Mouse (Mus musculus) layer of hippocampus, adult 8-10 months (tissue): ENCODE measurements around the gene Lmntd2. TPM values are rescaled to one million over a fixed set of nuclear protein-coding genes. Genes with fewer than 3 reads are reported as not detected.

ENCODE experiments used
- DNase-seq, 2 experiments: peaks; one replicate each; pipeline ENCODE4 v3.0.0; 2022; ENCODE audit warnings: low spot score in 2 of 2
- microRNA-seq, 2 experiments: library from miRNA; unstranded; fragments of <30 nt; microRNA quantifications; one replicate each; pipeline ENCODE4 v1.2.0; 2022
- total RNA-seq, 4 experiments: library from RNA; stranded (reverse); gene quantifications; 2 replicates each; pipeline ENCODE4 v1.2.4; 2022

The Lmntd2 gene
- total RNA-seq, 4 experiments from 2014 or later = not detected

DNA sequence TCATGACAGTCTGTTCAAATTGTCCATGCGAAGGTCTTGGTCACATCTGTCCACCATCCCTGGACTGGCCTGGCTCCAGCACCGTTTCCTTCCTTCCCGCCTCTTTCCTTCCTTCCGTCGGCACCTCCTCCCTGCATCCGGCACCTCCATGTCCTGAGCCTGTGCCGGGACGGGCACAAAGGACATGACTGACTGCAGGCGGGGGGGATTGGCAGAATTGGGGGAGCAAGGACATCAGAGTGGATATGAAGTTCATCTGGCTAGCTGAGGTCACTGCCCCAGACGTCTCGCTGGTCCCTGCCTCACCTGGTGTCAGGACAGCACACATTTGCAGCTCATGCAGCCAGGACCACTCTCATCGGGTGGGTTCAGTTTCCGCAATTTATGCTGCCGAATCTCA lies 22.8 kb downstream of the Lmntd2 start:
- no peak for DNase-seq

DNA sequence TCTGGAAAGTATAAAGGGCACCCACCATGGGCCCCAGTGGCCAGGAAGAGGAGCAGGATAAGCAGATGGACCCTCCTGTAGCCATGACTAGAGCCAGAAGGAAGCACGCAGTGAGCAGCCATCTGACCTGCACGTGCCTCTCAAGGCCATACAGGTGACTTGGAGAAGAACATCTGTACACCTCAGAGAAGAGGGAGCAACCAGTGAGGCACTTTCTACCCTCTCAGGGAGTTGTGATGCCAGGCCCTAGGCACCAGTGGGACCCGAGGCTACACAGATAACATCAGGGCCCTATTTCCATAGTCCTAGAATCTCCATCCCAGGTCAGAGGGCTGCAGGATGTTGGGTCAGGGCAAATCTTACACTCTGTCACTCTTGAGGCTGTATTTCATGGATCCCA lies 23.7 kb downstream of the Lmntd2 start:
- DNase-seq = no peak

- DNase-seq = no peak
Measured at GRCm38 (mm10) chr7:141188733-141189132, 25.1 kb downstream of the Lmntd2 start.

GRCm38 (mm10) chr7:141188194-141188593 lies 25.7 kb downstream of the Lmntd2 start:
- no peak for DNase-seq

DNA sequence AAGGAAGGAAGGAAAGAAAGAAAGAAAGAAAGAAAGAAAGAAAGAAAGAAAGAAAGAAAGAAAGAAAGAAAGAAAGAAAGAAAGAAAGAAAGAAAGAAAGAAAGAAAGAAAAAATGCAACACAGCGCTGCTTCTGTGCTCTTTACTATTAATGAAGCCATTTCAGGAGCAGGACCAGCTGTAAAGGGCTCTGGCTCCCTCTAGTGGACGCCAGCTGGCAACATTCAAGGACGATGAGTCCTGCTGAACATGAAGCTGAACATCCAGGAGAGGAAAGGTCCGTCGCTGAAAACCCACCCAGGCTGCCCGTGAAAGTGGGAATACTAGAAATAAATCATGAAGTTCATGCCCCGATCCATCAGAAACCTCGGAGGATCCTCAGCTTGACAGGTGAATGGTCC lies 37.7 kb downstream of the Lmntd2 start:
- DNase-seq = peak; percentile 81 to 94

DNA sequence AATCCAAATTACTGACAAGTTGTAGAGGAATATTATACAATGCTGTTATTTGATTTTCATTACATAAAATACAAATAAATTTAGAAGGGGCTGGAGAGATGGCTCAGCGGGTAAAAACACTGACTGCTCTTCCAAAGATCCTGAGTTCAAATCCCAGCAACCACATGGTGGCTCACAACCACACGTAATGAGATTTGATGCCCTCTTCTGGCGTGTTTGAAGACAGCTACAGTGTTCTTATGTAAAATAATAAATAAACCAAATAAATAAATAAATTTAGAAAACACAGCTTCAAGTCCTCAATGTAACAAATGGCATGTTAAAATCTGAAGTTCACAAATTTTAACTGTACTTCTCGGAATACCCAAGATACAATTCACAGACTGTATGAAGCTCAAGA lies 38.8 kb downstream of the Lmntd2 start:
- DNase-seq = no peak

- DNase-seq = no peak
Measured at GRCm38 (mm10) chr7:141173323-141173850, 40.5 kb downstream of the Lmntd2 start.

DNA sequence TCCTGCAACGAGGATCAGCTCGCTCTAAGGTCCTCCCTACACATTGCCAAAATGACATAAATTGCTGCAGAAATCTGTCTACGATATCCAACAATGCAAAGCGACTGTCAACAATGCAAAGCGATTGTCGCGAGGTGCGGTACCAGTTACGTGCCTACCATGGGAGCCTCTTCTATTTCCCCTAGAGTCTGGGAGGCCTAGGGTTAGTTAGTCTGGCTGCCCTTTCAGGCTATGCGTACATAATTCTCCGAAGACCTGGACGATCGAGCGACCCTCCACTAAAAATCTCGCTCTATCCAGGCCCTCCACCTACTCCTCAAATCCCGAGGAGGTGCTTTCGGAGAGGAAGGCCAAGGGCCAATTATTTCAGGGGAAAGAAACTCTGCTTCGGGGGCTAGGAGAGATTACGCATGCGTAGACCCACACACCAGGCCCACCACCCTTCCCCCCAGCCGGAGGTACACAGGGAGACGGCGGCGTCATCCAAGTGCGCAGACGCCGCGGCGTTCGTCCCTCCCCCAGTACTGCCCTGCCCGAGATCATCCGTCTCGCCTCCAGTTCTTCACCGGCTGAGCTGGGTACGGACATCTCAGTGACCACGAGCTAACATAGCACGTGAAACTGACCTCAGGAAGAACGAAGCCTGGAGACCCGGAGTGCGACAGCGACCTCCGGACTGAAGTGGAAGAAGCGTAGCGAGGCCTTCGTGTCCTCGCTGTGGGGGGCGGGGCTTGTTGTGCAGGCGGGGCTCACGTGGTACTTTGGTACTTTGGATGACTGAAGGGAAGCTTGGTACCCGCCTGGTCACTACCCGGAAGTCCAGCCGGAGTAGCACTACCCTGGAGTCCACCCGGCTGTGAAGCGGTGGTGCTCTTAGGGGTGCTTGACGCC lies 41.5 kb downstream of the Lmntd2 start, which contains the start of gene Rnh1:
TSS of gene Rnh1 (minus strand) at position 742 of the 891 bp plus-strand sequence.
- peak; percentile 90 to 92 for DNase-seq

GRCm38 (mm10) chr7:141169866-141170265 lies 44.0 kb downstream of the Lmntd2 start:
- DNase-seq = no peak

GRCm38 (mm10) chr7:141169300-141169699 lies 44.6 kb downstream of the Lmntd2 start:
- no peak for DNase-seq

DNA sequence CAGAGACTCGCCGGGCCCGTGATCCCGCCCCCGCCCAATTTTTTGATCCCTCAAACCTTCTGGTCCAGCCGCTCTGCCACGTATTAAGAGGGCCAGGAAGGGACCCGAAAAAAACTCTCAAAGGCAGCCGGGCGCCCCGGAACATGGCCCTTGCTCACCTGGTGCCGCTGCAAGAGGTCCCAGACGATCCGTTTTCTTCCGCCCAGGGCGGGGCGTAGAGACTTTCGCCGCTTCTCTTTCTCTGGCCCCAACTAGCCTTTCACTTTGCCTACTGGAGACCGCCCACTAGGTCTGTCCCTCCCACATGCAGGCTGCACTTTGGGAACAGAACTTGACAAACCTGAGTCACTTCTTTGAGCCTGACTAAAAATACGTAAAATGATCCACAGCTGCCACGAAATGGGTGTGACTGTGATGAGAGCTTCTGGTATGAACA lies 45.3 kb downstream of the Lmntd2 start:
- no peak for DNase-seq

DNA sequence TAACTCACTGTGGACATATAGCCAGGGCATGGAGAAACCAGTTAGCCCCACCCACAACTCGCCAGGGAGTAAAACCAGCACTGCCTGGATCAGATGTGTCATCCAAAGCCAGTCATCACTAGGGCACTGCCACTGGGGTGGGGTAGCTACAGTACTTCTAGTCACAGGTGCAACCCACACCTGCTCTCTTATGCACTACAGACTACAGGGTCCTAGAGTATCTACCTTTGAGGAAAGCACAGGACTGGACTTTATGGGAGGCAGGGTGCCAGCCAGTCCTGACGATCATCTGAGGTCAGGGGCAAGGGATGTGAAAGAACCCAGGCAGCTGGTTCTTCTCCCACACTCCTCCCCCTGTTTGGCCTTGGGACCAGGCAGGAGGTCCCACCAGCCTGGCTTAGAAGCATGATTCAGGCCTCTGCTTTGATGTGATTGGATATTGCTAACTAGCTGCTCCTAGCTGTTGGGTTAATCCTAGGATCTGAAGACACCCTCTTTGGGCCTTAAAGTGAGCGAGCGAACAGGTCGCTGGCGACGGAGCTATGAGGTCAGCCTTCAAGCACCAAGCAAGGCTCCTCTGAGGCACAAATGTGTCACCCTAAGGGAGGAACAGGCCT lies 45.9 kb downstream of the Lmntd2 start:
- DNase-seq = no peak

DNA sequence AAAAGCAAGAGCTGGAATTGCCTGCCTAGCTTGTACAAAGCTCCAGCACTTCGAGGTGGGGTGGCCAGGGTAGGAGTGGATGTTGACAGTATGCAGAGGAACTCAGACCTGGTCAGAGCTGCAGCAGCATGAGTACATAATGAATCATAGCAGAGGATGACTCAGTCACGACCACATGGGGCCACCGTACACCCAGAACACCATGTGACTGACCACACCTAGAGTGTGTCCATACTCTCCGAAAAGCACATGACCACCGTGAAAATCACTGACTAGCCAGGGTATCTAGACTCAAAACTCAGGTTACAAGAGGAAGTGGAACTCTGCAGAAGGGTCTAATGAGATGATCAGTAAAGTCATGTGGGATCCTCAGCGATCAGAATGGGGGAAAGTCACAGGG lies 49.0 kb downstream of the Lmntd2 start:
- DNase-seq = no peak

DNA sequence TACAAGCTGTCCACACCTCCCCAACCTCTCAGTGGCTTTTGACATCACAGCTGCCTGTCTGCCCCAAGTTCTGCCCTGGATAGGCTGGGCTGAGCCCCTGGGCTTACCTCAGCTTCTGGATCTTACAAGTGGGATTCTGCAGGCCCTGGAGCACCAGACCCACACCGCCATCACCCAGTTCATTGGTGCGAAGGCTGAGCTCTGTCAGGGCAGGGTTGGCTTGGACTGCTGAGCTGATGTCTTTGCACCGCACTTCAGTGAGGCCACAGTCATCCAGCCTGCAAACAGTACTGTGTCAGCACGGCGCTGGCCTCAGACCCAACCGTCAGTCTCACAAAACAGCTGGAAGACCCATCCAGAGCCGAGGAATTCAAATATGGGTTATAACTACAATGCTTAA lies 49.5 kb downstream of the Lmntd2 start:
- DNase-seq = no peak

Small RNA genes within 50 kb of the gene (microRNA-seq; reads per million reads assigned to microRNA genes)
- 26.5 to 125 reads per million in 2 experiments for gene Mir210

Other genes starting within 250 kb of the Lmntd2 start
- gene Ifitm1, start 246.9 kb downstream of the Lmntd2 start, total RNA-seq = 1 to 10 TPM; 2.5 to 5.1 (median 2.7) TPM
- gene Ifitm3, start 203.3 kb downstream of the Lmntd2 start, total RNA-seq = 10 to 100 TPM in 3 of 4 experiments, 1 to 10 TPM in 1; 9.0 to 40.6 (median 20.8) TPM
- gene Ifitm6, start 196.2 kb downstream of the Lmntd2 start, total RNA-seq = 1 to 10 TPM in 1 of 4 experiments, not detected in 3; 1.1 TPM
- gene Gm17387, start 184.9 kb downstream of the Lmntd2 start, total RNA-seq = not detected
- gene B4galnt4, start 153.0 kb downstream of the Lmntd2 start, total RNA-seq = 10 to 100 TPM; 72.5 to 87.3 (median 78.8) TPM
- gene Pkp3, start 135.9 kb downstream of the Lmntd2 start, total RNA-seq = not detected
- gene Sigirr, start 113.5 kb downstream of the Lmntd2 start, total RNA-seq = 1 to 10 TPM; 2.6 to 3.1 (median 2.9) TPM
- not detected for gene Ano9, start 96.3 kb downstream of the Lmntd2 start, total RNA-seq
- gene Ptdss2, start 91.7 kb downstream of the Lmntd2 start, total RNA-seq = 10 to 100 TPM; 39.5 to 57.5 (median 54.0) TPM
- 10 to 100 TPM; 37.5 to 49.4 (median 42.2) TPM for gene Rnh1, start 41.2 kb downstream of the Lmntd2 start, total RNA-seq
- 100 to 1,000 TPM; 181 to 211 (median 191) TPM for gene Hras, start 20.1 kb downstream of the Lmntd2 start, total RNA-seq
- gene Lrrc56, start 19.9 kb downstream of the Lmntd2 start, total RNA-seq = 1 to 10 TPM; 3.6 to 5.6 (median 5.1) TPM
- gene Rassf7, start 1.8 kb upstream of the Lmntd2 start, total RNA-seq = 1 to 10 TPM in 2 of 4 experiments, under 1 TPM in 2; 0.71 to 2.0 (median 1.00) TPM
- 10 to 100 TPM; 68.4 to 95.2 (median 79.3) TPM for gene Phrf1, start 14.7 kb upstream of the Lmntd2 start, total RNA-seq
- 1 to 10 TPM in 2 of 4 experiments, under 1 TPM in 2; 0.85 to 3.8 (median 2.0) TPM for gene Irf7, start 52.4 kb upstream of the Lmntd2 start, total RNA-seq
- not detected for gene Cdhr5, start 62.7 kb upstream of the Lmntd2 start, total RNA-seq
- gene Sct, start 65.1 kb upstream of the Lmntd2 start, total RNA-seq = not detected
- under 1 TPM in 1 of 4 experiments, not detected in 3; 0.27 TPM for gene Drd4, start 77.9 kb upstream of the Lmntd2 start, total RNA-seq
- 10 to 100 TPM; 67.9 to 84.7 (median 78.5) TPM for gene Deaf1, start 113.6 kb upstream of the Lmntd2 start, total RNA-seq
- 10 to 100 TPM; 32.4 to 36.5 (median 34.7) TPM for gene Tmem80, start 113.7 kb upstream of the Lmntd2 start, total RNA-seq
- gene Eps8l2, start 124.8 kb upstream of the Lmntd2 start, total RNA-seq = 1 to 10 TPM; 3.6 to 7.2 (median 6.4) TPM
- gene Taldo1, start 178.1 kb upstream of the Lmntd2 start, total RNA-seq = 100 to 1,000 TPM; 107 to 127 (median 116) TPM
- gene Gatd1, start 200.1 kb upstream of the Lmntd2 start, total RNA-seq = 10 to 100 TPM; 36.8 to 41.3 (median 38.6) TPM
- 100 to 1,000 TPM; 248 to 286 (median 272) TPM for gene Cend1, start 215.4 kb upstream of the Lmntd2 start, total RNA-seq
- gene Slc25a22, start 223.8 kb upstream of the Lmntd2 start, total RNA-seq = 100 to 1,000 TPM; 295 to 343 (median 318) TPM
- 1 to 10 TPM; 1.1 to 2.0 (median 1.5) TPM for gene Pidd1, start 229.9 kb upstream of the Lmntd2 start, total RNA-seq
- gene Rplp2, start 233.3 kb upstream of the Lmntd2 start, total RNA-seq = 100 to 1,000 TPM; 490 to 734 (median 578) TPM
- 10 to 100 TPM; 23.0 to 31.8 (median 24.3) TPM for gene Pnpla2, start 241.1 kb upstream of the Lmntd2 start, total RNA-seq
- 1 to 10 TPM; 4.0 to 5.8 (median 4.9) TPM for gene Cracr2b, start 247.0 kb upstream of the Lmntd2 start, total RNA-seq